25 mouse cellular contexts compared by ENCODE assay signal in genomic region chr8:58931066-58931465, GRCm38 (mm10). TPM values are rescaled to one million over a fixed set of nuclear protein-coding genes. Genes with fewer than 3 reads are reported as not detected.
DNase-seq lines count a peak whose midpoint lies in the region; ATAC-seq and TF ChIP-seq lines count a peak whose summit lies in the region.
"Had no signal": no experiment of that assay in that cellular context is flagged by ENCODE, and none has a peak within 500 bp of the region (broad histone marks: within the 10 kb centered on the region; RNA-seq: fewer than 3 reads in every experiment).

No protein-coding gene starts in this region.

- no peak overlapping the region for H3K4me2 ChIP-seq in hindbrain, embryonic 15.5 days
- H3K4me2 ChIP-seq in hindbrain, embryonic 11.5 days (replicated peaks; ENCODE audit: low read depth, low read length) = no peak overlapping the region
- H3K4me2 ChIP-seq: embryonic facial prominence, embryonic 15.5 days; limb, embryonic 15.5 days; liver, embryonic 15.5 days; neural tube, embryonic 13.5 days had no signal

- H3K9me3 ChIP-seq in hindbrain, embryonic 15.5 days = no peaks in the 10 kb centered on the region
- H3K9me3 ChIP-seq in hindbrain, embryonic 11.5 days (ENCODE audit: control insufficient read depth, low read length) = no peaks in the 10 kb centered on the region
- H3K9me3 ChIP-seq: embryonic facial prominence, embryonic 15.5 days; heart, embryonic 10.5 days; limb, embryonic 15.5 days; liver, embryonic 15.5 days; neural tube, embryonic 13.5 days had no signal

- no peak overlapping the region for H3K4me3 ChIP-seq in hindbrain, embryonic 15.5 days
- no peak overlapping the region for H3K4me3 ChIP-seq in hindbrain, embryonic 11.5 days (ENCODE audit: low read depth, low read length)
- no peak overlapping the region for H3K4me3 ChIP-seq in left cerebral cortex, adult 2 months
- H3K4me3 ChIP-seq: embryonic facial prominence, embryonic 15.5 days; gastrocnemius, adult 2 months; heart, embryonic 10.5 days; limb, embryonic 15.5 days; liver, embryonic 15.5 days; neural tube, embryonic 13.5 days had no signal

- H3K27me3 ChIP-seq in hindbrain, embryonic 15.5 days = no peaks in the 10 kb centered on the region
- H3K27me3 ChIP-seq in hindbrain, embryonic 11.5 days (ENCODE audit: control insufficient read depth, insufficient read depth, low read length) = no peaks in the 10 kb centered on the region
- H3K27me3 ChIP-seq: embryonic facial prominence, embryonic 15.5 days; limb, embryonic 15.5 days; liver, embryonic 15.5 days; neural tube, embryonic 13.5 days had no signal

- WGBS in hindbrain, embryonic 15.5 days = 52% methylated on average over 1 of the region's 1 CpGs
- 82% methylated on average over 1 of the region's 1 CpGs for WGBS in hindbrain, embryonic 11.5 days

- H3K4me1 ChIP-seq in hindbrain, embryonic 15.5 days (replicated peaks) = no peaks in the 10 kb centered on the region
- H3K4me1 ChIP-seq in hindbrain, embryonic 11.5 days (replicated peaks; ENCODE audit: control insufficient read depth, insufficient read depth, low read length) = no peaks in the 10 kb centered on the region
- H3K4me1 ChIP-seq: embryonic facial prominence, embryonic 15.5 days; heart, embryonic 10.5 days; limb, embryonic 15.5 days; liver, embryonic 15.5 days; neural tube, embryonic 13.5 days had no signal

- no peak overlapping the region for H3K27ac ChIP-seq in hindbrain, embryonic 15.5 days (replicated peaks)
- H3K27ac ChIP-seq in hindbrain, embryonic 11.5 days (ENCODE audit: low read depth, low read length) = no peak overlapping the region
- H3K27ac ChIP-seq in left cerebral cortex, adult 2 months = no peak overlapping the region
- H3K27ac ChIP-seq: embryonic facial prominence, embryonic 15.5 days; gastrocnemius, adult 2 months; heart, embryonic 10.5 days; limb, embryonic 15.5 days; liver, embryonic 15.5 days; neural tube, embryonic 13.5 days had no signal

- peak; percentile 52 for TF ChIP-seq CTCF in left cerebral cortex, adult 2 months (IDR thresholded peaks at IDR 0.05)

- peak; percentile 48 for ATAC-seq in hindbrain, embryonic 15.5 days (ENCODE audit: low FRiP score, low read depth)
- ATAC-seq in hindbrain, embryonic 11.5 days (ENCODE audit: low FRiP score) = no peak
- ATAC-seq: lung, postnatal 0 days had no signal

- DNase-seq in hindbrain, embryonic 11.5 days (ENCODE audit: low spot score) = no peak
- DNase-seq in left cerebral cortex, adult 2 months (ENCODE audit: extremely low spot score in 1 of 2, low spot score in 2 of 2) = no peak
- no peak for DNase-seq in left cerebral cortex, adult 11 months (ENCODE audit: low spot score)
- peak; percentile 23 for DNase-seq in A20 (ENCODE audit: low read depth, low spot score)
- DNase-seq in brain, adult 2 months (ENCODE audit: low read depth, low spot score) = peak; percentile 58
- DNase-seq in kidney, adult 9 months = no peak
- DNase-seq: adrenal gland, adult 2 months; cerebellum, adult 9-11 months; gastrocnemius, adult 2 months; kidney, adult 11 months; kidney, postnatal 14 days; layer of hippocampus, postnatal 36 days; right cerebral cortex, postnatal 25 days; thymus, postnatal 36 days had no signal

- H3K9ac ChIP-seq in hindbrain, embryonic 15.5 days = no peak overlapping the region
- H3K9ac ChIP-seq in hindbrain, embryonic 11.5 days (ENCODE audit: low read depth, low read length) = no peak overlapping the region
- H3K9ac ChIP-seq: embryonic facial prominence, embryonic 15.5 days; limb, embryonic 15.5 days; liver, embryonic 15.5 days; neural tube, embryonic 13.5 days had no signal

- intact Hi-C loops in left cerebral cortex, adult 2 months (cut with DNase I) = loop anchor here (10.0 kb wide), 1 partner anchor 1514 kb away; no protein-coding TSS in a partner anchor

- no peaks in the 10 kb centered on the region for H3K36me3 ChIP-seq in hindbrain, embryonic 15.5 days
- no peaks in the 10 kb centered on the region for H3K36me3 ChIP-seq in hindbrain, embryonic 11.5 days (ENCODE audit: control insufficient read depth, insufficient read depth, low read length)
- H3K36me3 ChIP-seq: embryonic facial prominence, embryonic 15.5 days; heart, embryonic 10.5 days; limb, embryonic 15.5 days; liver, embryonic 15.5 days; neural tube, embryonic 13.5 days had no signal

RNA-seq across cellular contexts. Expression of gene Galntl6, which starts 18.6 kb away (rescaled TPM):
- 16.5 and 17.5 TPM in 2 replicates for polyA plus RNA-seq in hindbrain, embryonic 15.5 days (2015; fragmentation: Nextera tagmentation; extraction: Ambion mirVana)
- 0.66 and 1.1 TPM in 2 replicates for polyA plus RNA-seq in hindbrain, embryonic 11.5 days (2014; fragmentation: Nextera tagmentation; extraction: Ambion mirVana)
- total RNA-seq in left cerebral cortex, adult 2 months (2021) = 10 to 100 TPM; 25.7 to 28.0 TPM
- total RNA-seq: gastrocnemius, adult 2 months had no signal
- polyA plus RNA-seq: gonadal fat pad, adult 2 months; heart, postnatal 0 days; liver, embryonic 15.5 days; spleen, adult 2 months had no signal

RNA-seq across cellular contexts. Expression of gene BC030500, which starts 19.5 kb away (rescaled TPM):
- 13.7 and 19.4 TPM in 2 replicates for polyA plus RNA-seq in hindbrain, embryonic 15.5 days (2015; fragmentation: Nextera tagmentation; extraction: Ambion mirVana)
- polyA plus RNA-seq in hindbrain, embryonic 11.5 days (2014; fragmentation: Nextera tagmentation; extraction: Ambion mirVana) = 1.4 and 1.7 TPM in 2 replicates
- 10 to 100 TPM in 1 of 2 experiments, 1 to 10 TPM in 1; 8.4 to 11.2 TPM for total RNA-seq in left cerebral cortex, adult 2 months (2021)
- total RNA-seq: gastrocnemius, adult 2 months; megakaryocyte, adult 5-6 weeks had no signal
- polyA plus RNA-seq: gonadal fat pad, adult 2 months; heart, postnatal 0 days; liver, embryonic 15.5 days; spleen, adult 2 months had no signal

Comparison
In these comparisons a context has a peak if more than half of its experiments do, and no peak if none do; other contexts are left out.
1. DNase-seq: peak in A20 (single experiment) and brain, adult 2 months (single experiment); none in hindbrain, embryonic 11.5 days (single experiment), left cerebral cortex, adult 2 months (0 of 2), left cerebral cortex, adult 11 months (single experiment) and kidney, adult 9 months (single experiment).